Mouse (Mus musculus): Measurements from ENCODE around the gene Srf. TPM values are rescaled to one million over a fixed set of nuclear protein-coding genes. Genes with fewer than 3 reads are reported as not detected.

Gene Srf
- polyA plus RNA-seq, 1 experiment from 2014 or later = 6.0 TPM

GRCm38 (mm10) chr17:46546995-46547394, 9.0 kb downstream of the Srf start:
- H3K27me3 ChIP-seq (ENCODE audit: control insufficient read depth, insufficient read depth, low read length) = no peaks in the 10 kb centered on the region; the same call in 1 of the 2 replicates
- H3K36me3 ChIP-seq (ENCODE audit: control insufficient read depth, insufficient read depth, low read length) = peaks cover 19% of the 10 kb centered on the region
- H3K4me2 ChIP-seq = peak overlapping the region; percentile 91
- no peak overlapping the region for H3K27ac ChIP-seq (ENCODE audit: low read depth, low read length)
- ATAC-seq (ENCODE audit: low FRiP score) (no peak), DNase-seq (ENCODE audit: low spot score, missing footprints) (no peak)
- H3K9ac ChIP-seq (ENCODE audit: low read length) = no peak overlapping the region
- 9% methylated on average over 8 of the region's 8 CpGs for WGBS
- H3K4me1 ChIP-seq (ENCODE audit: control insufficient read depth, insufficient read depth, low read length) = peaks cover 13% of the 10 kb centered on the region
- no peaks in the 10 kb centered on the region for H3K9me3 ChIP-seq (ENCODE audit: control insufficient read depth, low read length)
- no peak overlapping the region for H3K4me3 ChIP-seq (ENCODE audit: low read depth, low read length)

DNA sequence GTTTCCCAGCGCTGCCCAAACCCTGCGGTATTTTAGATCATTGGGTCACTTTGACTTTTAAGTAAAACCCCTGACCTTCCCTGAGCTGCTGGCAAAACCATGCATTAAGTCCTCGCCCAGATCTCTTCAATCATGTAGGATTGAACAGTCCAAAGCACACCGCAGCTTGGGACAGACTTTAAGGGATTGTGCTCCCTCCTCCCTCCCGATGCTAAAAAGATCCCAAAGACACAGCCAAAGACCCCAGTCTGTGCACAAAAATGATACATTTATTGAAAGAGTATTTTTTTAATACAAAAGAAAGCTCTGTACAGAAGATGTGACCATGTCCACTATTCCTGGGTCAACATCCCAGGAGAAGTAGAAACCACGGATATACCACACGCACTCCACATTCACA, 9.4 kb downstream of the Srf start:
- H3K27ac ChIP-seq (ENCODE audit: low read depth, low read length) = no peak overlapping the region

GRCm38 (mm10) chr17:46545813-46546564, 10.0 kb downstream of the Srf start, which contains the start of gene Cul9:
Gene Cul9 (minus strand): TSS chr17:46546388.
- no peaks in the 10 kb centered on the region; the same call in 1 of the 2 replicates for H3K27me3 ChIP-seq (ENCODE audit: control insufficient read depth, insufficient read depth, low read length)
- ATAC-seq (ENCODE audit: low FRiP score) = peak; percentile 79
- H3K9ac ChIP-seq (ENCODE audit: low read length) = peak within 1 kb of the TSS; percentile 81
- no peaks in the 10 kb centered on the region for H3K9me3 ChIP-seq (ENCODE audit: control insufficient read depth, low read length)
- peaks cover 15% of the 10 kb centered on the region for H3K36me3 ChIP-seq (ENCODE audit: control insufficient read depth, insufficient read depth, low read length)
- H3K27ac ChIP-seq (ENCODE audit: low read depth, low read length) = no peak within 1 kb of the TSS
- H3K4me3 ChIP-seq (ENCODE audit: low read depth, low read length) = peak within 1 kb of the TSS; percentile 43
- peaks cover 13% of the 10 kb centered on the region for H3K4me1 ChIP-seq (ENCODE audit: control insufficient read depth, insufficient read depth, low read length)
- peak; percentile 95 for DNase-seq (ENCODE audit: low spot score, missing footprints)
- H3K4me2 ChIP-seq = peak within 1 kb of the TSS; percentile 91
- 2% methylated on average over 44 of the region's 49 CpGs for WGBS

More for the DNA sequence above, 9.4 kb downstream of the Srf start:
- DNase-seq (ENCODE audit: low spot score, missing footprints) (peak; percentile 91), ATAC-seq (ENCODE audit: low FRiP score) (no peak)
- Histone ChIP-seq H3K36me3 (ENCODE audit: control insufficient read depth, insufficient read depth, low read length) (peaks cover 18% of the 10 kb centered on the region), H3K4me1 (ENCODE audit: control insufficient read depth, insufficient read depth, low read length) (peaks cover 13% of the 10 kb centered on the region), H3K4me3 (ENCODE audit: low read depth, low read length) (peak overlapping the region; percentile 43), H3K9ac (ENCODE audit: low read length) (peak overlapping the region; percentile 81; the same call in 1 of the 2 replicates), H3K27me3 (ENCODE audit: control insufficient read depth, insufficient read depth, low read length) (no peaks in the 10 kb centered on the region; the same call in 1 of the 2 replicates), H3K9me3 (ENCODE audit: control insufficient read depth, low read length) (no peaks in the 10 kb centered on the region), H3K4me2 (peak overlapping the region; percentile 91)
- WGBS = 7% methylated on average over 7 of the region's 7 CpGs

- DNase-seq (ENCODE audit: low spot score, missing footprints) (no peak), ATAC-seq (ENCODE audit: low FRiP score) (no peak)
- H3K27me3 ChIP-seq (ENCODE audit: control insufficient read depth, insufficient read depth, low read length) = no peaks in the 10 kb centered on the region; the same call in 1 of the 2 replicates
- no peak overlapping the region for H3K4me3 ChIP-seq (ENCODE audit: low read depth, low read length)
- H3K4me2 ChIP-seq = no peak overlapping the region
- WGBS = 94% methylated on average over 12 of the region's 12 CpGs
- H3K4me1 ChIP-seq (ENCODE audit: control insufficient read depth, insufficient read depth, low read length) = peaks cover 13% of the 10 kb centered on the region
- H3K27ac ChIP-seq (ENCODE audit: low read depth, low read length) = no peak overlapping the region
- no peaks in the 10 kb centered on the region for H3K36me3 ChIP-seq (ENCODE audit: control insufficient read depth, insufficient read depth, low read length)
- no peaks in the 10 kb centered on the region for H3K9me3 ChIP-seq (ENCODE audit: control insufficient read depth, low read length)
- H3K9ac ChIP-seq (ENCODE audit: low read length) = no peak overlapping the region
Observed at GRCm38 (mm10) chr17:46543661-46544060, 12.3 kb downstream of the Srf start.

DNA sequence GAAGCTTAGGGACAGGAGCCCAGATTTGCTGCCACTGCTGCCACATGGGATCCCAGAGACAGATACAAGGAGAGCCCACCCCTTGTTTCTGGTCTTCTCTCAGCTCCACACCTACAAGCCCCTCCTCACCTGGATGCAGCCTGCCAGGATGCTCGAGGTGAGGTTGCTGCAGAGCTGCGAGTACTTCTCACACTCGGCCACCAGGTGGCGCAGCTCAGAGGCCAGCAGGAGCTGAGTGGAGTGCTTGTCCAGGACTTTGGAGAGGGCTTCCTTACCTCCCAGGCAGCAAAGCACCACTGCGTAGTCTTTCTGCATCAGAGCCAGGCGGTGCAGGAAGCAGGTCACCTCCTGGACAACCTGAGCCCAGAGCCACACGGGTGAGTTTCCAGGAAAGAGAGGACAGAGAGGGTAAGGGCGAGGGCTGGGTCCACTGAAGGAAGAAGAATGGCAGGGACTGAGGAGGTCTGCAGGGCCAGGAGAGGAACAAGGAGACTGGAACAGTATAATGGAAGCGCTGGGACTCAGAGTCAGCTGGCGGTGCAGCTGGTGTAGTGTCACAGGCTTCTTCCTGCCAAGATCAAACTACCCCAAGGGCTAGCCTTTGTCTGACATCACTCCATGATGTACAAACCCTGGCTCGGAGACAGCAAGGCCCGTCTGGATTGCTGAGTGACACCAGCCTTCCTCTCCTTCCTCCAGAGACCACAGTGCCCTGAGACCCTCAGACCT, 30.2 kb downstream of the Srf start:
- no peak overlapping the region for H3K9ac ChIP-seq (ENCODE audit: low read length)
- no peak overlapping the region for H3K27ac ChIP-seq (ENCODE audit: low read depth, low read length)
- DNase-seq (ENCODE audit: low spot score, missing footprints) = peak; percentile 97
- no peaks in the 10 kb centered on the region for H3K9me3 ChIP-seq (ENCODE audit: control insufficient read depth, low read length)
- 40% methylated on average over 12 of the region's 12 CpGs for WGBS
- H3K4me2 ChIP-seq = no peak overlapping the region
- H3K27me3 ChIP-seq (ENCODE audit: control insufficient read depth, insufficient read depth, low read length) = no peaks in the 10 kb centered on the region; the same call in 1 of the 2 replicates
- peak; percentile 61; the same call in 1 of the 2 replicates for ATAC-seq (ENCODE audit: low FRiP score)
- H3K4me3 ChIP-seq (ENCODE audit: low read depth, low read length) = no peak overlapping the region
- 0 out of 2 replicates have a peak, but pooled peaks cover 2% of the 10 kb centered on the region for H3K4me1 ChIP-seq (ENCODE audit: control insufficient read depth, insufficient read depth, low read length)
- H3K36me3 ChIP-seq (ENCODE audit: control insufficient read depth, insufficient read depth, low read length) = no peaks in the 10 kb centered on the region

DNA sequence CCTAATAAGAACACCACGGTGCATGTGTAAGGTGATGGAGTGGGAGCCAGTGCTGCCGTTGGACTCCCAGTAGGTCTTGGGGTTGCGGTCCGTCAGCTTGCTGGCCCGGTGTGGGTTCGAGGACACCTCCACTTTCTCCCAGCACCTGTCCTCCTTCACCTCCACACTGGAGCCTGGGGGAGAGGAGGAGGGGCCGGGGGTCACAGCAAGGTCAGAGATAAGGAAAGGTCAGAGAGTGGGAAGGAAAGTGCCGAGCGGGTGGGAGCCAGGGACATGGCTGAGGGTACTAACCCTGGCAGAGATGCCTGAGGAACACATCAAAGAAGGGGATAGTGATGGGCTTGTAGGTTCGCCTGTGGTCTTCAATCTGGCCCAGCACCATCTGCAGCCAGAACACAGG, 30.9 kb downstream of the Srf start:
- Histone ChIP-seq H3K27me3 (ENCODE audit: control insufficient read depth, insufficient read depth, low read length) (peaks cover 3% of the 10 kb centered on the region; the same call in 1 of the 2 replicates), H3K4me3 (ENCODE audit: low read depth, low read length) (no peak overlapping the region), H3K9me3 (ENCODE audit: control insufficient read depth, low read length) (no peaks in the 10 kb centered on the region), H3K27ac (ENCODE audit: low read depth, low read length) (no peak overlapping the region), H3K4me1 (ENCODE audit: control insufficient read depth, insufficient read depth, low read length) (0 out of 2 replicates have a peak, but pooled peaks cover 3% of the 10 kb centered on the region), H3K36me3 (ENCODE audit: control insufficient read depth, insufficient read depth, low read length) (no peaks in the 10 kb centered on the region), H3K4me2 (no peak overlapping the region), H3K9ac (ENCODE audit: low read length) (no peak overlapping the region)
- DNase-seq (ENCODE audit: low spot score, missing footprints) (no peak), ATAC-seq (ENCODE audit: low FRiP score) (no peak)
- WGBS = 87% methylated on average over 10 of the region's 10 CpGs

DNA sequence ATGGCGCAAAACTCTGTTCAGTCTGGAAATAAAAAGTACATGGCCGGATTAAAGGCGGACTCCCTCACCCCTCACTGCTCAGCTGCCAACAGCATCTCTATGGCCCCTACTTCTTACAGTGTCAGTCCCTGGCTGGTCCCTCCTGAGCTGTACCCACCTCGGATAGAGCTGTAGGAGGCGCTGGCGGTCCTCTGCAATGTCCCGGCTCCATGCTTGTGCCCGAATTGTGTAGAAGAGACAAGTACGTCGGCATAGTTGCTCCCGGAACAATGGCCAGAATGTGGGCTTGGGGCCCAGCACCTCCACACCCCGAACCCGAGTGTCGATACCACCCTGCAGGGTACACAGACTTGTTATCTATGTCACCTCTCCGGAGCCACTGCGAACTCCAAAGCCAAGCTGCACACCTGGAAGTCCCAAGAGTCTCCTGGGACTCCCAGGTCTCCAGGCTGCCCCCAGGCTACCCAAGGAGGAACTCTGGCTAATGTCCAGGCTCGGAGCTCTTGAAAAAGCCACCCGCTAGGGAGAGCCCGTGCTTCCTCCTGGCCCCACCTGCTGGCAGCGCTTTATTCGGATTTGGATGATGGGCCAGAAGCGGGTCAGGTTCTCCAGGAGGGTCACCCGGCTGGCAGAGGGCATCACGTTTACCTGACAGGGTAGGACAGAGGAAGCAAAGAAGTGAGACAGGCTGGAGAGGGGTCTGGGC, 33.9 kb downstream of the Srf start:
- peaks cover 3% of the 10 kb centered on the region; the same call in 1 of the 2 replicates for H3K27me3 ChIP-seq (ENCODE audit: control insufficient read depth, insufficient read depth, low read length)
- H3K4me2 ChIP-seq = no peak overlapping the region
- H3K36me3 ChIP-seq (ENCODE audit: control insufficient read depth, insufficient read depth, low read length) = no peaks in the 10 kb centered on the region
- no peak overlapping the region for H3K4me3 ChIP-seq (ENCODE audit: low read depth, low read length)
- no peak overlapping the region for H3K9ac ChIP-seq (ENCODE audit: low read length)
- H3K4me1 ChIP-seq (ENCODE audit: control insufficient read depth, insufficient read depth, low read length) = 0 out of 2 replicates have a peak, but pooled peaks cover 4% of the 10 kb centered on the region
- H3K9me3 ChIP-seq (ENCODE audit: control insufficient read depth, low read length) = no peaks in the 10 kb centered on the region
- 0 out of 2 replicates have a peak, but pooled peaks have one; percentile 62 for ATAC-seq (ENCODE audit: low FRiP score)
- no peak for DNase-seq (ENCODE audit: low spot score, missing footprints)
- H3K27ac ChIP-seq (ENCODE audit: low read depth, low read length) = no peak overlapping the region
- WGBS = 37% methylated on average over 24 of the region's 24 CpGs

DNA sequence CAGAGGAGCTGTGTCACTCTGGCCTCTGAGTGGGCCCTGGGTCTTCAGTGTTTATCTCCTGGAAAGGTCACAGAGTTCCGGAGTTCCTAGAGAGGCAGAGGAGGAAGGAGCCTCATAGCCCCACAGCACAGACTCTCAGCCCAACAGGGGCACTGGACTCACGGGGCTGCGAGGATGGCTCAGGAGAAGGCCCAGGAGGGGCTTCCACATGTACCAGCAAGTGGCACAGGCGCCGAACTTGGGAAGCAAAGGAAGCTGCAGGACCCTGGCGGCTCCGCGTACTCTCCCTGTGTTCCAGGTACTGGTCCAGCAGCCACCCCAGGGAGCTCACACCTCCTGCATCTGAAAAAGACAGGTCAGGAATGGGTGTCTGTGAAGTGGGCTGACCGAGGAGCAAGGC, 34.8 kb downstream of the Srf start:
- no peak overlapping the region for H3K4me2 ChIP-seq
- H3K27ac ChIP-seq (ENCODE audit: low read depth, low read length) = no peak overlapping the region
- peaks cover 3% of the 10 kb centered on the region; the same call in 1 of the 2 replicates for H3K27me3 ChIP-seq (ENCODE audit: control insufficient read depth, insufficient read depth, low read length)
- H3K9me3 ChIP-seq (ENCODE audit: control insufficient read depth, low read length) = no peaks in the 10 kb centered on the region
- H3K4me3 ChIP-seq (ENCODE audit: low read depth, low read length) = no peak overlapping the region
- 80% methylated on average over 9 of the region's 9 CpGs for whole genome bisulfite sequencing
- no peak overlapping the region for H3K9ac ChIP-seq (ENCODE audit: low read length)
- 0 out of 2 replicates have a peak, but pooled peaks cover 4% of the 10 kb centered on the region for H3K4me1 ChIP-seq (ENCODE audit: control insufficient read depth, insufficient read depth, low read length)
- no peak for ATAC-seq (ENCODE audit: low FRiP score)
- H3K36me3 ChIP-seq (ENCODE audit: control insufficient read depth, insufficient read depth, low read length) = no peaks in the 10 kb centered on the region
- DNase-seq (ENCODE audit: low spot score, missing footprints) = no peak

Data from midbrain, embryonic 11.5 days (tissue).